13 mouse cellular contexts compared by ENCODE assay signal in the genomic region with DNA sequence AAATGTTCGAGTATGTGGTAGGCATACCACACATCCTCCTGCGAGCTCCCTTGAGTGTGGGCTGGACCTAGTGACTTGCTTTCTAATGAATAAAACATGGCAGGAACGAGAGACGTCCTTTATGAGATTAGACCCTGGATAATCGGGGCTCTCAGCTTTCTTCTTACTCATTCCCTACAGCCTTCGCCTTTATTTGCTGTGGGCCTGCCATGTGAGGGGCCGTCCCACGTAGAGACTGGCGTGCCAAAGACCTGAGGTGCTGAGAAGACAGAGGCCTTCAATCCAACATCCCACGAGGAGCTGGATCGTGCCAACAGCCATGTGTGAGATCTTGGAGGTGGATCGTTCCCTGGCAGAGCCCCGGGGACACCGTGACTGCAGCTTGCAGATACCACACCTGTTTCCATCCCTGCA. TPM values are rescaled to one million over a fixed set of nuclear protein-coding genes. Genes with fewer than 3 reads are reported as not detected.
DNase-seq lines count a peak whose midpoint lies in the region; ATAC-seq and TF ChIP-seq lines count a peak whose summit lies in the region.
"Had no signal": no experiment of that assay in that cellular context is flagged by ENCODE, and none has a peak within 500 bp of the region (broad histone marks: within the 10 kb centered on the region; RNA-seq: fewer than 3 reads in every experiment).

No protein-coding gene starts in this region.

- H3K9me3 ChIP-seq in lung, embryonic 14.5 days (ENCODE audit: low read depth, low read length), result no peaks in the 10 kb centered on the region
- H3K9me3 ChIP-seq in embryonic facial prominence, embryonic 13.5 days, result no peaks in the 10 kb centered on the region
- H3K9me3 ChIP-seq in limb, embryonic 14.5 days (ENCODE audit: control insufficient read depth, low read length), result no peaks in the 10 kb centered on the region
- 0 out of 2 replicates have a peak, but pooled peaks cover 4% of the 10 kb centered on the region for H3K9me3 ChIP-seq in kidney, embryonic 15.5 days (replicated peaks)
- H3K9me3 ChIP-seq: neural tube, embryonic 12.5 days had no signal

- TF ChIP-seq CTCF in lung, embryonic 14.5 days (IDR thresholded peaks at IDR 0.05; ENCODE audit: low read depth), result no peak

- H3K9ac ChIP-seq in lung, embryonic 14.5 days, result no peak overlapping the region
- H3K9ac ChIP-seq in embryonic facial prominence, embryonic 13.5 days, result 0 out of 2 replicates have a peak overlapping the region, but pooled peaks have one; percentile 53
- no peak overlapping the region for H3K9ac ChIP-seq in limb, embryonic 14.5 days (ENCODE audit: low read depth, low read length, severe bottlenecking)
- no peak overlapping the region for H3K9ac ChIP-seq in kidney, embryonic 15.5 days

- no peak for ATAC-seq in lung, embryonic 14.5 days (ENCODE audit: insufficient read depth)
- peak; percentile 54 for ATAC-seq in embryonic facial prominence, embryonic 13.5 days (ENCODE audit: insufficient number of reproducible peaks, insufficient read depth, low FRiP score, low TSS enrichment, low read depth)
- ATAC-seq in limb, embryonic 14.5 days (ENCODE audit: low FRiP score, low read depth), result peak; percentile 60; the same call in 1 of the 2 replicates
- ATAC-seq in kidney, embryonic 15.5 days (replicated peaks; ENCODE audit: low FRiP score), result no peak

- H3K4me2 ChIP-seq in lung, embryonic 14.5 days, result no peak overlapping the region
- H3K4me2 ChIP-seq in embryonic facial prominence, embryonic 13.5 days, result peak overlapping the region; percentile 29
- H3K4me2 ChIP-seq in limb, embryonic 14.5 days (replicated peaks; ENCODE audit: low read depth, low read length, severe bottlenecking), result no peak overlapping the region
- no peak overlapping the region for H3K4me2 ChIP-seq in kidney, embryonic 15.5 days
- H3K4me2 ChIP-seq: neural tube, embryonic 12.5 days had no signal

- TF ChIP-seq POLR2A in limb, embryonic 14.5 days (IDR thresholded peaks at IDR 0.05; ENCODE audit: borderline replicate concordance, extremely low read depth, insufficient read depth, insufficient read length), result no peak

- no peaks in the 10 kb centered on the region for H3K27me3 ChIP-seq in lung, embryonic 14.5 days (ENCODE audit: insufficient read depth, low read length)
- no peaks in the 10 kb centered on the region for H3K27me3 ChIP-seq in embryonic facial prominence, embryonic 13.5 days
- H3K27me3 ChIP-seq in limb, embryonic 14.5 days (ENCODE audit: control insufficient read depth, insufficient read depth, low read length), result no peaks in the 10 kb centered on the region
- no peaks in the 10 kb centered on the region for H3K27me3 ChIP-seq in kidney, embryonic 15.5 days
- H3K27me3 ChIP-seq: neural tube, embryonic 12.5 days had no signal

- H3K27ac ChIP-seq in lung, embryonic 14.5 days (ENCODE audit: low read depth), result peak overlapping the region; percentile 51; the same call in 1 of the 2 replicates
- peak overlapping the region; percentile 97 for H3K27ac ChIP-seq in embryonic facial prominence, embryonic 13.5 days
- peak overlapping the region; percentile 85 for H3K27ac ChIP-seq in limb, embryonic 14.5 days (replicated peaks; ENCODE audit: low read depth, low read length)
- no peak overlapping the region; the same call in 1 of the 2 replicates for H3K27ac ChIP-seq in kidney, embryonic 15.5 days
- H3K27ac ChIP-seq: neural tube, embryonic 12.5 days had no signal

- WGBS in lung, embryonic 14.5 days, result 65% methylated on average over 14 of the region's 14 CpGs
- WGBS in embryonic facial prominence, embryonic 13.5 days, result 26% methylated on average over 14 of the region's 14 CpGs
- 29% methylated on average over 14 of the region's 14 CpGs for WGBS in limb, embryonic 14.5 days
- 64% methylated on average over 14 of the region's 14 CpGs for WGBS in kidney, embryonic 15.5 days

- DNase-seq in heart, adult 11 months, result peak; percentile 91
- no peak for DNase-seq in heart, adult 18-20 months
- DNase-seq in lung, embryonic 14.5 days, result no peak
- DNase-seq in lung, postnatal 4 days, result no peak
- DNase-seq in limb, embryonic 14.5 days (ENCODE audit: low spot score), result no peak
- DNase-seq in B cell, adult 2 months, result no peak
- DNase-seq: lung, postnatal 36 days; thymus, postnatal 4 days had no signal

- no peaks in the 10 kb centered on the region for H3K36me3 ChIP-seq in lung, embryonic 14.5 days (ENCODE audit: insufficient read depth)
- no peaks in the 10 kb centered on the region for H3K36me3 ChIP-seq in embryonic facial prominence, embryonic 13.5 days
- no peaks in the 10 kb centered on the region for H3K36me3 ChIP-seq in limb, embryonic 14.5 days (ENCODE audit: control insufficient read depth, insufficient read depth, low read length)
- no peaks in the 10 kb centered on the region for H3K36me3 ChIP-seq in kidney, embryonic 15.5 days
- H3K36me3 ChIP-seq: neural tube, embryonic 12.5 days had no signal

- peaks cover 9% of the 10 kb centered on the region; the same call in 1 of the 2 replicates for H3K4me1 ChIP-seq in lung, embryonic 14.5 days (ENCODE audit: insufficient read depth)
- peaks cover 77% of the 10 kb centered on the region for H3K4me1 ChIP-seq in embryonic facial prominence, embryonic 13.5 days
- H3K4me1 ChIP-seq in limb, embryonic 14.5 days (ENCODE audit: control insufficient read depth, insufficient read depth, low read length), result peaks cover 28% of the 10 kb centered on the region
- H3K4me1 ChIP-seq in kidney, embryonic 15.5 days, result peaks cover 28% of the 10 kb centered on the region

- H3K4me3 ChIP-seq in lung, embryonic 14.5 days (ENCODE audit: low read depth, low read length), result no peak overlapping the region
- H3K4me3 ChIP-seq in embryonic facial prominence, embryonic 13.5 days, result no peak overlapping the region
- no peak overlapping the region for H3K4me3 ChIP-seq in limb, embryonic 14.5 days (replicated peaks; ENCODE audit: low read length)
- H3K4me3 ChIP-seq in kidney, embryonic 15.5 days (replicated peaks), result no peak overlapping the region
- H3K4me3 ChIP-seq: neural tube, embryonic 12.5 days had no signal

RNA-seq across cellular contexts. Expression of gene Tns4, which starts 32.1 kb away (rescaled TPM):
- under 1 TPM; 0.07 to 0.18 TPM for total RNA-seq in heart, adult 18-20 months (2021)
- 0.39 and 0.47 TPM in 2 replicates for polyA plus RNA-seq in lung, embryonic 14.5 days (2014; fragmentation: Nextera tagmentation; extraction: Ambion mirVana)
- 0.53 and 0.73 TPM in 2 replicates for polyA plus RNA-seq in embryonic facial prominence, embryonic 13.5 days (2015; fragmentation: Nextera tagmentation; extraction: Ambion mirVana)
- polyA plus RNA-seq in limb, embryonic 14.5 days (2012; rRNA removed), result 1.6 and 1.7 TPM in 2 replicates
- polyA plus RNA-seq in limb, embryonic 14.5 days (2014; fragmentation: Nextera tagmentation; extraction: Ambion mirVana), result 1.5 and 2.5 TPM in 2 replicates
- polyA plus RNA-seq in kidney, embryonic 15.5 days (2015; fragmentation: Nextera tagmentation; extraction: Ambion mirVana), result 0.29 and 0.32 TPM in 2 replicates

RNA-seq across cellular contexts. Expression of gene Ccr7, which starts 33.7 kb away (rescaled TPM):
- 1 to 10 TPM in 1 of 2 experiments, under 1 TPM in 1; 0.30 to 2.8 TPM for total RNA-seq in heart, adult 18-20 months (2021)
- 0.30 and 0.45 TPM in 2 replicates for polyA plus RNA-seq in lung, embryonic 14.5 days (2014; fragmentation: Nextera tagmentation; extraction: Ambion mirVana)
- polyA plus RNA-seq in embryonic facial prominence, embryonic 13.5 days (2015; fragmentation: Nextera tagmentation; extraction: Ambion mirVana), result 0.30 and 0.69 TPM in 2 replicates
- polyA plus RNA-seq in limb, embryonic 14.5 days (2012; rRNA removed), result 0.65 and 0.99 TPM in 2 replicates
- polyA plus RNA-seq in limb, embryonic 14.5 days (2014; fragmentation: Nextera tagmentation; extraction: Ambion mirVana), result 0.84 and 0.94 TPM in 2 replicates
- 0.17 and 0.18 TPM in 2 replicates for polyA plus RNA-seq in kidney, embryonic 15.5 days (2015; fragmentation: Nextera tagmentation; extraction: Ambion mirVana)
- total RNA-seq: gastrocnemius, adult 18-20 months had no signal
- polyA plus RNA-seq: kidney, embryonic 14.5 days had no signal

Comparison
In these comparisons a context has a peak if more than half of its experiments do, and no peak if none do; other contexts are left out.
1. ATAC-seq: peak in embryonic facial prominence, embryonic 13.5 days (single experiment) and limb, embryonic 14.5 days (single experiment); none in lung, embryonic 14.5 days (single experiment) and kidney, embryonic 15.5 days (single experiment).